Mouse (Mus musculus): ENCODE data around the gene Prom2. TPM values are rescaled to one million over a fixed set of nuclear protein-coding genes. Genes with fewer than 3 reads are reported as not detected.

Gene Prom2
- total RNA-seq, 2 experiments from 2014 or later = not detected

GRCm38 (mm10) chr2:127484476-127485170 lies 56.6 kb downstream of the Prom2 start:
- peak in 1 of 2 experiments; percentile 48 for DNase-seq (ENCODE audit: low spot score in 2 of 2)

GRCm38 (mm10) chr2:127483001-127483400 lies 58.3 kb downstream of the Prom2 start:
- no peak for DNase-seq (ENCODE audit: low spot score in 2 of 2)

- peak; percentile 43 to 64 for DNase-seq (ENCODE audit: low spot score in 2 of 2)
Observed at GRCm38 (mm10) chr2:127482533-127482911, 58.7 kb downstream of the Prom2 start.

DNA sequence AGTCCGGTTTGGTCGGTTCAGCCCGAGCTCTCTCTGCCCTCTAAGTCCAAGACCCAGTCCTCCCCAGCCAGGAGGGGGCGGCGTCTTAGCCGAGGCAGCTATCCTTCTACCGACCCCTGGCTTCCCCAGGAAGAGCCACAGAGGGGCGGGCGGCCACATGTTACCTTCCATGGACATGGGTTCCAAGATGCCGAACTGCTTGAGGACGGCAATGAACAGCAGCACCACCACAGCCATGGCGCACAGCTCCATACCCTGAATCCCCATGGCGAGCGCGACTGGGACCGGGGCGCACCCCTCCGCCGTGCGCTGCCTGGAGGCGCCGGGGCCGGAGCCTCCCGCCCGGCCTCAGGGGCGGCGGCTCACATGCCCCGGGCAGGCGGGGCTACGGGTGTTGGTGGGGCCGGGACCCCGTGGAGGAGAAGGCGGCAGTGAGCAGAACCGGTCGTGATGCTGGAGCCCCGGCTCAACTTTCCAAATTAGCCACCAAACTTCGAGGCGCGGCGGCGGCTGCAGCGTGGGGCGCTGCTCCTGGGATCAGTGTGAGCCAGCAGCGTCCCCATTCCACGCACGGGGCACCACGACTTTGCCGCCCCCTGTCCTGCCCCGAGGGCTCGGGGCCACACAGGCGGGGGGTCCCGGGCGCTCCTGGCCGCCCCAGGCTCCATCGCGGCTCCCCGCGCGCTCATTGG lies 59.3 kb downstream of the Prom2 start:
- peak in 1 of 2 experiments; percentile 22 for DNase-seq (ENCODE audit: low spot score in 2 of 2)

GRCm38 (mm10) chr2:127479763-127480162 lies 61.5 kb downstream of the Prom2 start:
- no peak for DNase-seq (ENCODE audit: low spot score in 2 of 2)

- DNase-seq (ENCODE audit: low spot score in 2 of 2) = no peak
Observed at GRCm38 (mm10) chr2:127479210-127479609, 62.1 kb downstream of the Prom2 start.

Other genes starting within 250 kb of the Prom2 start
- gene Dusp2, start 205.3 kb downstream of the Prom2 start, total RNA-seq (2021) = 1 to 10 TPM; 3.2 to 3.6 TPM
- under 1 TPM; 0.12 to 0.31 TPM for gene Astl, start 202.8 kb downstream of the Prom2 start, total RNA-seq (2021)
- gene Adra2b, start 178.3 kb downstream of the Prom2 start, total RNA-seq (2021) = 1 to 10 TPM in 1 of 2 experiments, under 1 TPM in 1; 0.96 to 1.2 TPM
- under 1 TPM; 0.10 to 0.17 TPM for gene Gpat2, start 116.3 kb downstream of the Prom2 start, total RNA-seq (2021)
- 10 to 100 TPM; 11.2 to 13.2 TPM for gene Fahd2a, start 96.9 kb downstream of the Prom2 start, total RNA-seq (2021)
- 1 to 10 TPM in 1 of 2 experiments, under 1 TPM in 1; 0.64 to 1.0 TPM for gene Kcnip3, start 19.4 kb downstream of the Prom2 start, total RNA-seq (2021)
- gene Zfp661, start 45.6 kb upstream of the Prom2 start, total RNA-seq (2021) = 1 to 10 TPM; 2.0 to 2.5 TPM
- gene Mrps5, start 45.8 kb upstream of the Prom2 start, total RNA-seq (2021) = 10 to 100 TPM; 88.2 to 93.6 TPM
- 10 to 100 TPM; 15.9 to 17.6 TPM for gene Mal, start 115.2 kb upstream of the Prom2 start, total RNA-seq (2021)
- 10 to 100 TPM; 10.5 to 11.0 TPM for gene Mall, start 188.5 kb upstream of the Prom2 start, total RNA-seq (2021)
- 10 to 100 TPM; 13.4 to 13.8 TPM for gene Nphp1, start 247.4 kb upstream of the Prom2 start, total RNA-seq (2021)

All from gastrocnemius, postnatal 4 days (tissue).